Mouse (Mus musculus): ENCODE measurements around the gene Jsrp1. TPM values are rescaled to one million over a fixed set of nuclear protein-coding genes. Genes with fewer than 3 reads are reported as not detected.

Gene Jsrp1
- total and polyA plus RNA-seq, 3 experiments: 0.39 TPM; not detected in 2

DNA sequence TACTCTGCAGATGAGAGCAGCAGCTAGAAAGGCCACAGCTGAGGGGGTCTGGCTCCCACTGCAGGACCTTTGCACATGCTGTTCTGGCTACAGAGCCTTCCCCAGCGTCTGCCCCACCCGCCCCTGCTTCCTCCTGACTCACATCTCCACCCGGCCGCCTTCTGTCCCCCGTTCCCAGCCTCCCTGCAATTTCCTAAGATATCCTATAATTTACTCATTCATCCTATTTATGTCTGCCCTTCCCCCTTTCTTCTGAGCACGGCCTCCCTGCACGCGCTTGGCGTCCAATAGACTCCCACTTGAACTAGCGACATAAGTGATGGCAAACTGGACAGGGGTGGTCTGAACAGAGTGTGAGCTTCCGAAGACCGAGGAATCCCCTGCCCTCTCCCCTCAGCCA, 32.4 kb upstream of the Jsrp1 start:
- Histone ChIP-seq H3K9me3 (replicated peaks; ENCODE audit: insufficient read depth, low read length) (no peaks in the 10 kb centered on the region), H3K9ac (ENCODE audit: control insufficient read depth, low read depth, low read length, poor library complexity, severe bottlenecking) (no peak overlapping the region), H3K27ac (ENCODE audit: control insufficient read depth, low read depth, low read length) (no peak overlapping the region), H3K4me1 (ENCODE audit: control insufficient read depth in 1 of 2, insufficient read depth in 2 of 2, low read length in 2 of 2) (peaks cover 0 to 9% of the 10 kb centered on the region in 2 experiments; a peak in 2 of 4 replicates), H3K27me3 (ENCODE audit: control insufficient read depth in 1 of 2, insufficient read depth in 2 of 2, low read length in 2 of 2) (no peaks in the 10 kb centered on the region), H3K36me3 (ENCODE audit: control insufficient read depth in 1 of 2, insufficient read depth in 2 of 2, low read length in 2 of 2) (no peaks in the 10 kb centered on the region), H3K79me2 (ENCODE audit: control insufficient read depth, insufficient read depth, low read length, poor library complexity) (no peaks in the 10 kb centered on the region), H3K4me3 (ENCODE audit: control insufficient read depth in 1 of 2, insufficient read depth in 1 of 2, low read depth in 2 of 2, low read length in 2 of 2) (no peak overlapping the region)
- no peak for TF ChIP-seq BHLHE40 (IDR thresholded peaks at IDR 0.05; ENCODE audit: borderline replicate concordance, low read depth, low read length)
- TF ChIP-seq NRF1 (IDR thresholded peaks at IDR 0.05; ENCODE audit: insufficient read depth, low read depth, low read length, poor library complexity, severe bottlenecking): no peak
- no peak for TF ChIP-seq USF2 (IDR thresholded peaks at IDR 0.05; ENCODE audit: borderline replicate concordance in 1 of 2, insufficient read depth in 1 of 2, low read depth in 1 of 2, low read length in 2 of 2)
- TF ChIP-seq JUND (IDR thresholded peaks at IDR 0.05; ENCODE audit: low read depth, low read length): no peak
- TF ChIP-seq UBTF (IDR thresholded peaks at IDR 0.05; ENCODE audit: borderline replicate concordance, insufficient read depth, low read depth, low read length): no peak
- no peak for TF ChIP-seq ELF1 (IDR thresholded peaks at IDR 0.05; ENCODE audit: low read depth, low read length)
- TF ChIP-seq MAZ (IDR thresholded peaks at IDR 0.05; ENCODE audit: low read depth, low read length): no peak
- DNase-seq (ENCODE audit: low read depth, low spot score): no peak

GRCm38 (mm10) chr10:80845055-80845693, 31.9 kb upstream of the Jsrp1 start:
- Histone ChIP-seq H3K36me3 (ENCODE audit: control insufficient read depth in 1 of 2, insufficient read depth in 2 of 2, low read length in 2 of 2) (no peaks in the 10 kb centered on the region), H3K4me3 (ENCODE audit: control insufficient read depth in 1 of 2, insufficient read depth in 1 of 2, low read depth in 2 of 2, low read length in 2 of 2) (no peak overlapping the region), H3K9ac (ENCODE audit: control insufficient read depth, low read depth, low read length, poor library complexity, severe bottlenecking) (no peak overlapping the region), H3K27ac (ENCODE audit: control insufficient read depth, low read depth, low read length) (no peak overlapping the region), H3K9me3 (replicated peaks; ENCODE audit: insufficient read depth, low read length) (no peaks in the 10 kb centered on the region), H3K27me3 (ENCODE audit: control insufficient read depth in 1 of 2, insufficient read depth in 2 of 2, low read length in 2 of 2) (no peaks in the 10 kb centered on the region), H3K79me2 (ENCODE audit: control insufficient read depth, insufficient read depth, low read length, poor library complexity) (no peaks in the 10 kb centered on the region), H3K4me1 (ENCODE audit: control insufficient read depth in 1 of 2, insufficient read depth in 2 of 2, low read length in 2 of 2) (peaks cover 0 to 9% of the 10 kb centered on the region in 2 experiments; a peak in 2 of 4 replicates)
- DNase-seq (ENCODE audit: low read depth, low spot score): no peak
- TF ChIP-seq MAX (IDR thresholded peaks at IDR 0.05; ENCODE audit: low read length) (no peak), USF1 (IDR thresholded peaks at IDR 0.05; ENCODE audit: low read depth, low read length) (no peak), EP300 (IDR thresholded peaks at IDR 0.05; ENCODE audit: low read depth in 1 of 2, low read length in 2 of 2) (no peak), MEF2A (IDR thresholded peaks at IDR 0.05; ENCODE audit: extremely low read depth, insufficient replicate concordance, low read depth, low read length, poor library complexity, severe bottlenecking) (no peak), UBTF (IDR thresholded peaks at IDR 0.05; ENCODE audit: borderline replicate concordance, insufficient read depth, low read depth, low read length) (no peak)
